In the genomic region with DNA sequence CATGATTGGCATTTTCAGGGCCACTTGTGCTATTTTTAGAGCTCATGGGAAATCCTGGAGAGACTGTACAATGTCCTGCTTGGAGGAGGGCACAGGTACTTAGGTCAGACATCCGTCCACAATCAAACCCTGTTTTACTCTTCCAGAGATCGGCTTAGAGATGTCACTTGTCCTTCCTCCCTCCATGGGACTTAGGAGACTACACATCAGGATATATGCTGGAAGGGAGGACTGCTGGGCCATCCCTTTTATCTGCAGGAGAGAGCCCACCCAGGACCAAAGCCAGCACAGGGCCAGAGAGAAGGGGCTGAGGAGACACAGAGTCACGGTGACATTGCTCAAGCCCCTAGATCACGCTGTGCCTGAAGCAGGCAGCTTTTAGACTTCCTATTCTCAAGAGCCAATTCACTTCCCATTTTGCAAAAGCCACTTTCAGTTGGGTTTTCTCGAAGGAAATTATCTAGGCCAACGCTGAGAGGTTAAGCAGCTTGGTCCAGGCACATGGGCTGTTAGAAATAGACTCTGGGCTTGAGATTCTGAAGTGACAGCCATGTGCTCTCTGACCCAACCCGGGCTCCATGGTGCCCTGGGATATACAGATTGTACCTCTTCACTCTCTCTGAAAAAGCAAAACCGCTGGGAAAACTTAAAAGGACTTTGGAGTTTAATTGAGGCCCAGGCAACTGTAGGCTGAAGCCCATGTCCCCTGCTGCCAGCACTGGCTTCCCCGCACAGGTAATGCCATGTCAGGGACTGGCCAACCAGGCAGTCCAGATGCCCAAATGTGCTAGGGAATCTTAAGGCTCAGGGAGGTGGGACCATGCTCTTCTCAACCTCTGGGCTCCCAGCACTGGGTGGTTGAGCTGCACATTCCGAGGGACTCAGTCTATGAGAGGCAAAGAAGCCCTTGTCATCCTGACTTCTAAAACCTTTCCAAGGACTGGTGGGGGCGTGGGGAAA, we compare ENCODE assay signal across 9 mouse cellular contexts. TPM values are rescaled to one million over a fixed set of nuclear protein-coding genes. Genes with fewer than 3 reads are reported as not detected.
DNase-seq lines count a peak whose midpoint lies in the region; ATAC-seq lines count a peak whose summit lies in the region.
"Had no signal": no experiment of that assay in that cellular context is flagged by ENCODE, and none has a peak within 500 bp of the region (broad histone marks: within the 10 kb centered on the region; RNA-seq: fewer than 3 reads in every experiment).

No protein-coding gene starts in this region.

- H3K27ac ChIP-seq in hindbrain, embryonic 13.5 days: no peak overlapping the region
- H3K27ac ChIP-seq in hindbrain, embryonic 16.5 days (ENCODE audit: low read depth, low read length): no peak overlapping the region
- H3K27ac ChIP-seq in liver, embryonic 16.5 days (ENCODE audit: low read length): peak overlapping the region; percentile 75

- no peak overlapping the region for H3K4me3 ChIP-seq in hindbrain, embryonic 13.5 days
- no peak overlapping the region for H3K4me3 ChIP-seq in hindbrain, embryonic 16.5 days (ENCODE audit: low read length)
- no peak overlapping the region for H3K4me3 ChIP-seq in liver, embryonic 16.5 days (ENCODE audit: low read depth, low read length)

- H3K27me3 ChIP-seq in hindbrain, embryonic 13.5 days: 0 out of 2 replicates have a peak, but pooled peaks cover 3% of the 10 kb centered on the region
- H3K27me3 ChIP-seq in hindbrain, embryonic 16.5 days (replicated peaks; ENCODE audit: control insufficient read depth, insufficient read depth, low read length): no peaks in the 10 kb centered on the region
- H3K27me3 ChIP-seq in liver, embryonic 16.5 days (ENCODE audit: control insufficient read depth, insufficient read depth, low read depth, low read length): no peaks in the 10 kb centered on the region
- H3K27me3 ChIP-seq: embryonic facial prominence, embryonic 12.5 days had no signal

- peaks cover 11% of the 10 kb centered on the region for H3K4me1 ChIP-seq in hindbrain, embryonic 13.5 days (replicated peaks)
- peaks cover 6% of the 10 kb centered on the region for H3K4me1 ChIP-seq in hindbrain, embryonic 16.5 days (ENCODE audit: control insufficient read depth, insufficient read depth, low read depth, low read length)
- peaks cover 14% of the 10 kb centered on the region for H3K4me1 ChIP-seq in liver, embryonic 16.5 days (ENCODE audit: control insufficient read depth, low read depth, low read length)

- peak; percentile 36 to 54 for DNase-seq in spleen, postnatal 36 days (ENCODE audit: low spot score in 2 of 2)
- DNase-seq in spleen, adult 12 weeks (ENCODE audit: low spot score): no peak
- DNase-seq in testis, postnatal 10 days (ENCODE audit: low spot score): no peak
- DNase-seq in thymus, postnatal 14 days: no peak
- no peak for DNase-seq in right cerebral cortex, postnatal 10 days (ENCODE audit: low spot score in 2 of 2)

- ATAC-seq in hindbrain, embryonic 13.5 days (ENCODE audit: low FRiP score): no peak
- no peak for ATAC-seq in hindbrain, embryonic 16.5 days
- ATAC-seq in liver, embryonic 16.5 days (ENCODE audit: low read depth): no peak

- peak overlapping the region; percentile 72; the same call in 1 of the 2 replicates for H3K4me2 ChIP-seq in hindbrain, embryonic 13.5 days
- H3K4me2 ChIP-seq in hindbrain, embryonic 16.5 days (ENCODE audit: low read length): no peak overlapping the region; the same call in 1 of the 2 replicates
- H3K4me2 ChIP-seq in liver, embryonic 16.5 days (ENCODE audit: low read depth, low read length): 0 out of 2 replicates have a peak overlapping the region, but pooled peaks have one; percentile 71

- no peak overlapping the region for H3K9ac ChIP-seq in hindbrain, embryonic 13.5 days
- H3K9ac ChIP-seq in hindbrain, embryonic 16.5 days (ENCODE audit: low read depth, low read length): no peak overlapping the region
- no peak overlapping the region for H3K9ac ChIP-seq in liver, embryonic 16.5 days (ENCODE audit: low read depth, low read length)

- no peaks in the 10 kb centered on the region for H3K36me3 ChIP-seq in hindbrain, embryonic 13.5 days
- no peaks in the 10 kb centered on the region for H3K36me3 ChIP-seq in hindbrain, embryonic 16.5 days (ENCODE audit: control insufficient read depth, insufficient read depth, low read length)
- H3K36me3 ChIP-seq in liver, embryonic 16.5 days (ENCODE audit: control insufficient read depth, insufficient read depth): no peaks in the 10 kb centered on the region
- H3K36me3 ChIP-seq: embryonic facial prominence, embryonic 12.5 days had no signal

- WGBS in hindbrain, embryonic 13.5 days: 87% methylated on average over 11 of the region's 11 CpGs
- 85% methylated on average over 11 of the region's 11 CpGs for WGBS in hindbrain, embryonic 16.5 days
- WGBS in liver, embryonic 16.5 days (ENCODE audit: insufficient replicate concordance): 44% methylated on average over 11 of the region's 11 CpGs

- H3K9me3 ChIP-seq in hindbrain, embryonic 13.5 days: no peaks in the 10 kb centered on the region
- no peaks in the 10 kb centered on the region for H3K9me3 ChIP-seq in hindbrain, embryonic 16.5 days (ENCODE audit: control insufficient read depth, low read length)
- no peaks in the 10 kb centered on the region for H3K9me3 ChIP-seq in liver, embryonic 16.5 days (replicated peaks; ENCODE audit: control insufficient read depth, low read length)
- H3K9me3 ChIP-seq: embryonic facial prominence, embryonic 12.5 days had no signal

RNA-seq across cellular contexts. Expression of gene Ptpn1, which starts 5.7 kb away (rescaled TPM):
- polyA plus RNA-seq in hindbrain, embryonic 13.5 days (2015; fragmentation: Nextera tagmentation; extraction: Ambion mirVana): 96.3 and 98.0 TPM in 2 replicates
- polyA plus RNA-seq in hindbrain, embryonic 16.5 days (2015; fragmentation: Nextera tagmentation; extraction: Ambion mirVana): 64.8 and 69.2 TPM in 2 replicates
- polyA plus RNA-seq in liver, embryonic 16.5 days (2015; fragmentation: Nextera tagmentation; extraction: Ambion mirVana): 22.0 and 22.4 TPM in 2 replicates

Comparison
In these comparisons a context has a peak if more than half of its experiments do, and no peak if none do; other contexts are left out.
1. DNase-seq: peak in spleen, postnatal 36 days (2 of 2); none in spleen, adult 12 weeks (single experiment), testis, postnatal 10 days (single experiment), thymus, postnatal 14 days (single experiment) and right cerebral cortex, postnatal 10 days (0 of 2).